Mouse (Mus musculus): ENCODE data around the gene Ppp1r35. TPM values are rescaled to one million over a fixed set of nuclear protein-coding genes. Genes with fewer than 3 reads are reported as not detected.
"Not testable (repeated sequence)": the region's sequence is repeated elsewhere in the genome, so short reads cannot be mapped to it uniquely, and the experiment has no call there.

Ppp1r35 gene
- total RNA-seq, 2 experiments from 2014 or later, result 23.7 to 25.7 TPM

GRCm38 (mm10) chr5:137750212-137750611, 28.4 kb upstream of the Ppp1r35 start:
- not testable (repeated sequence) for DNase-seq (ENCODE audit: low spot score in 2 of 2)

GRCm38 (mm10) chr5:137751221-137751887, 27.3 kb upstream of the Ppp1r35 start:
- no peak for DNase-seq (ENCODE audit: low spot score in 2 of 2)

GRCm38 (mm10) chr5:137751988-137752387, 26.7 kb upstream of the Ppp1r35 start:
- DNase-seq (ENCODE audit: low spot score in 2 of 2), result no peak

GRCm38 (mm10) chr5:137753111-137753832, 25.4 kb upstream of the Ppp1r35 start:
- no peak for DNase-seq (ENCODE audit: low spot score in 2 of 2)

GRCm38 (mm10) chr5:137755425-137755824, 23.2 kb upstream of the Ppp1r35 start:
- DNase-seq (ENCODE audit: low spot score in 2 of 2), result no peak

- no peak for DNase-seq (ENCODE audit: low spot score in 2 of 2)
Measured at GRCm38 (mm10) chr5:137756106-137756505, 22.5 kb upstream of the Ppp1r35 start.

GRCm38 (mm10) chr5:137756882-137757661, 21.6 kb upstream of the Ppp1r35 start:
- DNase-seq (ENCODE audit: low spot score in 2 of 2), result peak; percentile 81 to 93

GRCm38 (mm10) chr5:137757887-137758286, 20.8 kb upstream of the Ppp1r35 start:
- peak; percentile 63 to 68 for DNase-seq (ENCODE audit: low spot score in 2 of 2)

GRCm38 (mm10) chr5:137758921-137759534, 19.6 kb upstream of the Ppp1r35 start:
- no peak for DNase-seq (ENCODE audit: low spot score in 2 of 2)

GRCm38 (mm10) chr5:137759971-137760412, 18.7 kb upstream of the Ppp1r35 start:
- peak; percentile 83 for DNase-seq (ENCODE audit: low spot score in 2 of 2)

- no peak for DNase-seq (ENCODE audit: low spot score in 2 of 2)
Measured at GRCm38 (mm10) chr5:137764609-137765340, 13.9 kb upstream of the Ppp1r35 start.

- DNase-seq (ENCODE audit: low spot score in 2 of 2), result no peak
Measured at GRCm38 (mm10) chr5:137766270-137766669, 12.4 kb upstream of the Ppp1r35 start.

- DNase-seq (ENCODE audit: low spot score in 2 of 2), result no peak
Measured at GRCm38 (mm10) chr5:137768475-137768874, 10.2 kb upstream of the Ppp1r35 start.

- DNase-seq (ENCODE audit: low spot score in 2 of 2), result no peak
Measured at GRCm38 (mm10) chr5:137770709-137771108, 7.9 kb upstream of the Ppp1r35 start.

GRCm38 (mm10) chr5:137772755-137773154, 5.9 kb upstream of the Ppp1r35 start:
- DNase-seq (ENCODE audit: low spot score in 2 of 2), result no peak

- DNase-seq (ENCODE audit: low spot score in 2 of 2), result no peak
Measured at GRCm38 (mm10) chr5:137775587-137776290, 2.9 kb upstream of the Ppp1r35 start.

GRCm38 (mm10) chr5:137776408-137776918, 2.2 kb upstream of the Ppp1r35 start:
- no peak for DNase-seq (ENCODE audit: low spot score in 2 of 2)

- DNase-seq (ENCODE audit: low spot score in 2 of 2), result no peak
Measured at GRCm38 (mm10) chr5:137777267-137777845, 1.3 kb upstream of the Ppp1r35 start.
